Mouse (Mus musculus): ENCODE measurements around the gene Mrpl4.
"Not testable (repeated sequence)": the region's sequence is repeated elsewhere in the genome, so short reads cannot be mapped to it uniquely, and the experiment has no call there.

Mrpl4 gene

DNA sequence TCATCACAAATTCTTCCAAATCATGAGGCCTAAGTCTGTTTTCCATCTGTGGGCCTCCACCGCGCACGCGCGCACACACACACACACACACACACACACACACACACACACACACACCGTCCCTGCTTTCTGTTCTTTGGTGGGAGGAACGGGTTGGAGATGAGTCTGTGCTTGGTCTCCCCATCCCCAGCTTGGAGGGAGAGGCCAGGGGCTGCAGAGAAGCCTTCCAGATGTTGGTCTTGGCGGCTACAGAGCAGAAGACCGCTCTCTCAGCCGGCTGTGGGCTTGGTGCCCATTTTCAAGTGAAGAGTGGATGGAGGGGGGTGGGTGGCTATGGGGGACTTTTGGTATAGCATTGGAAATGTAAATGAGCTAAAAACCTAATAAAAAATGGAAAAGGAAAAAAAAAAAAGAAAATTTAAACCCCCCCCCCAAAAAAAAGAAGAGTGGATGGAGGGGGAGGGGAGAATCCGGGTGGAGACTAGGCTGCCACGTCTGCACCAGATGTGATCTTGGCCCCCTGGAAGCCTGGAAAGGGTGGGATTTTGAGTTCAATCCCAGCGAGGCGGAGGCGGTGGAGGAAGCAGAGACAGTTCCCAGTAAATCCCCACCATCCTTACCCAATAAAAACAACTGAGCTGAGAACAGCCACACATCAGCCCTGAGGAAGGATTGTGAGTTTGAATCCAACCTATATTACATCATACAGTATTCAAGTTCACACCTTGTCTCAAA, 15.4 kb upstream of the Mrpl4 start:
- DNase-seq (ENCODE audit: low read depth, low spot score), result no peak

- no peak for DNase-seq (ENCODE audit: low read depth, low spot score)
These were observed 14.6 kb upstream of the Mrpl4 start for GRCm38 (mm10) chr9:20987953-20988352.

DNA sequence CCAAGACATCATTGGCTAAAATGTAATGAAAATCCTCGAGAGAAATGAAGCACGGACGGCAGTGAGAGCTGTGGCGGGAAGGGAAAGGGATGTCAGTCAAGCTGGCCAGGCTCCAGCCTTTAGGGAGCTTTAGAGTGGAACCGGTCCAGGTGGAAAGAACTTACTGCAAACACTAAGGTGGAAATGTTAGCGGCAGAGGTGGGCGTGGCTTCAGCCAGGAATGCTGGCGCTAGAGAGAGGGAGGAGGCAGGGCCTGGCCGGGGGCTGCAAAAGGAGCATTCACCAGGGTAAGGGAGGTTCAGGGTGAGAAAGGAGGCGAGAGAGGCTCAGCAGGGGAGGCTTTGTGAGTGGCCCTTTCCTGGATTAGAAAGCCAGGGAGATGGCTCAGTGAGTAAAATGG, 11.7 kb upstream of the Mrpl4 start:
- no peak for DNase-seq (ENCODE audit: low read depth, low spot score)

DNA sequence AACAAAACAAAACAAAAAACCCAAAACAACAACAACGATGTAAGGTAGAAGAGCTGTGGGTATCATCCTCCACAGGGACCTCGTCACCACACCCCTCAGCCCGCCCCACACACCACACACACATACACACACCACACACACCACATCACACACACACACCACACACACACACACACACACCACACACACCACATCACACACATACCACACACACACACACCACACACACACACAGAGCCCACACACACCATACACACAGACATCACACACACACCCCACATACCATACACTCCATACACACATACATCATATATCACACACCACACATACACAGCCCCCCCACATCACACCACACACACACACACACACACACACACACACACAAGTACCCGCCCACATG, 11.0 kb upstream of the Mrpl4 start:
- DNase-seq (ENCODE audit: low read depth, low spot score), result no peak

GRCm38 (mm10) chr9:20993165-20993898, 9.2 kb upstream of the Mrpl4 start:
- DNase-seq (ENCODE audit: low read depth, low spot score), result no peak

GRCm38 (mm10) chr9:20995069-20995468, 7.5 kb upstream of the Mrpl4 start:
- no peak for DNase-seq (ENCODE audit: low read depth, low spot score)

GRCm38 (mm10) chr9:20997065-20997464, 5.5 kb upstream of the Mrpl4 start:
- no peak for DNase-seq (ENCODE audit: low read depth, low spot score)

DNA sequence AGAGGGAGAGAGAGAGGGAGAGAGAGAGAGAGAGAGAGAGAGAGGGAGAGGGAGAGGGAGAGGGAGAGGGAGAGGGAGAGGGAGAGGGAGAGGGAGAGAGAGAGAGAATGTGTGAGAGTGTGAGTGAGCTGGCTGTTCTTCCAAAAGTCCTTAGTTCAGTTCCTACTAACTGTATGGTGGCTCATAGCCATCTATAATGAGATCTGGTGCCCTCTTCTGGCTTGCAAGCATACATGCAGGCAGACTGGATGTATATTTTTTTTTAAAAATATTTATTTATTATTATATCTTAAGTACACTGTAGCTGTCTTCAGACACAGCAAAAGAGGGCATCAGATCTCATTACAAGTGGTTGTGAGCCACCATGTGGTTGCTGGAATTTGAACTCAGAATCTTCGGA, 4.2 kb upstream of the Mrpl4 start:
- DNase-seq (ENCODE audit: low read depth, low spot score), result not testable (repeated sequence)

GRCm38 (mm10) chr9:21000811-21001210, 1.7 kb upstream of the Mrpl4 start:
- DNase-seq (ENCODE audit: low read depth, low spot score), result no peak

DNA sequence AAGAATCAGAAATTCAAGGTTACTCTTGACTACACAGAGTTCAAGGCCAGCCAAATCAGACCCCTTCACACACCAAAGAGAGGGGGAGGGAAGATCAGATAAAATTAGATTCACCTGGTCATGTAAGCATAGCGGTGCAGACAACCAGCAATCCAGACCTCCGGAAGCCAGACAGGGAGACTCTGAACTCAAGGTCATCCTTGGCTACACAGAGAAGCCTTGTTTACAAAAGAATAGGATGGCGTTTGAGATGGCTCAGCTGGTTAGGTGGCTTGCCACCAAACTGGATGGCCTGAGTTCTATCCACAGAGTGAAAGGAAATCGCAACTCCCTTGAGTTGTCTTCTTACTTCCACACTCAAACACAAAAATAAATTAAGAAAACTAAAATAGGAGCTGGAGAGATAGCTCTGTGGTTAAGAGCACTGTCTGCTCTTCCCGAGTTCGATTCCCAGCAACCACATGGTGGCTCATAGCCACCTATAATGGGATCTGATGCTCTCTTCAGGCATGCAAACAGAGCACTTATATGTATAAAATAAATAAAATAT, 812 bp upstream of the Mrpl4 start:
- no peak for DNase-seq (ENCODE audit: low read depth, low spot score)

GRCm38 (mm10) chr9:21002270-21002626, 290 bp upstream of the Mrpl4 start:
- no peak for DNase-seq (ENCODE audit: low read depth, low spot score)

DNA sequence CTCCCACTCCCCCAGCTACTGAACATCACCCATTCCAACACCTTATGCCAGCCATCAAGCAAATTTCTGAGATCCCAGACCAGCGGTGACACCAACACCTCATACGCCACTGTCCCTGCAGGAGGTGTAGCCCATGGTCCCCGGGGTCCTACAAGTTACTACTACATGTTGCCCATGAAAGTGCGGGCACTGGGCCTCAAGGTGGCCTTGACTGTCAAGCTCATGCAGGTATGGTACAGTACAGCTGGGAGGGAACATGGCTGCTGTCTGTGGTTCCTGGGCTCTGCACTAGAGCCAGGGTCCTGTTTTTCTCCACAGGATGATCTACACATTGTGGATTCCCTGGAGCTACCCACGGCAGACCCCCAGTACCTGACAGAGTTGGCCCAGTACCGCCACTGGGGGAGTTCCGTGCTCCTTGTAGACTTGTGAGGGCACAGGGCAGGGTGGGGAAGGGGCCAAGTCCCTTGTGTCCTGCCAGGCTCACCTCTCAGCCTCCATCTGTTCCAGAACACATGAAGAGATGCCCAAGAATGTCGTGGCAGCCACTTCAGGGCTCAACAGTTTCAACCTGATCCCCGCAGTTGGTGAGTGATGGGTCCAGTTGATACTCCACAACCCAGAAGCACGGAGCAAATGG, 4.9 kb downstream of the Mrpl4 start:
- DNase-seq (ENCODE audit: low read depth, low spot score), result no peak

DNA sequence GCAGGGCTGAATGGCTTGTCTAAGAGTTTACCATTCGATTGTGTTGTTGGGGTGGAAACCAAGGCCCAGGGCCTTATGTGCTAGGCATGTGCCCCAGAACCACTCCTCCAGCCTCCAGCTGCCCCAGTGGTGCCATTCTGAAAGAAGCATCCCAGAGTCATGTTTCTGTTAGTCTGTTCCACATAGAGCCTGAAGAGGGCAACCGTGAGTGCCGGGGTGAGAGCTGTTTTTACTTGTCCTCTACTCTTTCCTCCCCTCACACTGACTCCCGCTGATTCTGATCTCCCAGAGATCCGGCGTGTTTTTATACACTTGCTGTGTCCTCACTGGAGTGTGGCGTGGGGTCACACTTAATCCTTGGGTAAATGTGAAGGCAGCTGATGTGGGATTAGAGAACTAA, 5.5 kb downstream of the Mrpl4 start:
- DNase-seq (ENCODE audit: low read depth, low spot score), result no peak

DNA sequence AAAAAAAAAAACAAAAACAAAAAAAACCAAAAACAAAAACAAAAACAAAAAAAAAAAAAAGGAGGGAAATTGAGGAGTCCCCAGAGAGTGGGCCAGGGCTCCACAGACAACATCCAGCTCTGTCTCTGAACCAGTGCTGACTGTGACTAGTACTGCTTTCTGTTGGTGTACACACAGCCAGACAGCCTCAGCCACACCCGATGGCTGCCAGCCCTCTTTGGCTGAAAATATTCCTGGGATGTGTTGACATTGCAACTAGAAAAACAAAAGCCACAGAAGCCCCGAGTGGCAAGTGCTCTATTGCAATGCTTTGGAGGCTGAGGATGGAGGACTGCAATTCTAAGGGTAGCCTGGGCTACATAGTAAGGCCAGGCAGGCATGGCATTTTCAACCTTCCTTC, 7.8 kb downstream of the Mrpl4 start:
- DNase-seq (ENCODE audit: low read depth, low spot score), result no peak

DNA sequence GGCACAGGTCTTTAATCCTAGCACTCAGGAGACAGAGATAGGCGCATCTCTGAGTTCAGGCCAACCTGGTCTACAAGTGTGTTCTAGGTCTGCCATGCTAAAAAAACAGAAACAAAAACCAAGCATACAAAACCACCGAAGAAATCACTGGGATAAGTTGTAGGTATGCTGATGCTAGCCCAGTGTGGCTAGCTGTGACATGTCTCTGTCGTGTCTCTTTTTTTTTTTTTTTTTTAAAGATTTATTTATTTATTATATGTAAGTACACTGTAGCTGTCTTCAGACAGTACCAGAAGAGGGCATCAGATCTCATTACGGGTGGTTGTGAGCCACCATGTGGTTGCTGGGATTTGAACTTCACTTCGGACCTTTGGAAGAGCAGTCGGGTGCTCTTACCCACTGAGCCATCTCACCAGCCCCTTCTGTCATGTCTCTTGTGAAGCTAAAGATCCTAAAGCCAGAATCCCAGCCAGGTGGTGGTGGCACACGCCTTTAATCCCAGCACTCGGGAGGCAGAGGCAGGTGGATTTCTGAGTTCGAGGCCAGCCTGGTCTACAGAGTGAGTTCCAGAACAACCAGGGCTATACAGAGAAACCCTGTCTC, 8.5 kb downstream of the Mrpl4 start:
- DNase-seq (ENCODE audit: low read depth, low spot score), result not testable (repeated sequence)

GRCm38 (mm10) chr9:21011846-21012312, 9.3 kb downstream of the Mrpl4 start:
- DNase-seq (ENCODE audit: low read depth, low spot score), result no peak

- no peak for DNase-seq (ENCODE audit: low read depth, low spot score)
These were observed 9.8 kb downstream of the Mrpl4 start for GRCm38 (mm10) chr9:21012368-21012767.

DNA sequence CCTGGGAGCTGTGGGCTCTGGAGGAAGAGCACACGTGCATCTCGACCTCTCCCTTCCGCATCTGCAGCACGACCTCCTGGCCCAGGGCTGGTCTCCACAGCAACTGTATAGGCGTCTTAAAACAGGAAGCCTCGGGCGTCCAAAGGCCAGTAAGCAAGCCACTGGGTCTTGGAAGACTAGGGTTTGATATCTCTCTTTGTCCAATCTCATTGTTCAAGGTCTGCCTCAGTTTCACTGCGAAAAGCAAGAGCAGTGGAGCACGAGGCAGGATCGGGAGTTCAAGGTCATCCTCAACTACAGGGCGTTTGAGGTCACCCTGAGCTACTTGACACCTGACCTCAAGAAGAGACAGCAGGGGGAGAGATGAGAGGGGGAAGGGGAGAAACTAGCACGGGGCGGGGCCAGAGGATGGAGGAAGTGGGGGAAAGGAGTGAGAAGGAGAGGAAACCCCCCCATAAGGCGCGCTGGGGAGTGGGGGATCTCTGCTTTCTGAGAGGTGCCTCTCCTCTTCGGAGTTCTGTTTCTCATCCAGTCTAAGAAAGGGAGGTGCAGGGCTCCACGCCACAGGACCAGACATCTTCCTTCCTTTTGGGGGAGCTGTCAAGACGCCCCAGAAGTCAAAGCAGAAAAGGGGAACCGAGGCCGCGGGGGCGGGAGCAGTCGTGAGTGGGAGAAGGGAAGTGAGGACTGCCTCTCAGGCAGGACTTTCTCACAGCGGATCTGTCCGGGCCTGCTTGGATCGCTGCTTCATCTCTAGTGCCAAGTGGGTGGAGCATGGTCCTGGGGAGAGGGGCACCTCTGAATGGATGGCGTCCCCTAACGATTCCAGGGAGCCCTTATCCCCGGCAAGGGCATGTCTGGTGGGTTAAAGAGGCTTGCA, 12.4 kb downstream of the Mrpl4 start:
- DNase-seq (ENCODE audit: low read depth, low spot score), result no peak

GRCm38 (mm10) chr9:21015571-21016130, 13.1 kb downstream of the Mrpl4 start, which contains the start of gene Icam1:
Gene Icam1, plus strand, starts transcription at chr9:21015985.
- no peak for DNase-seq (ENCODE audit: low read depth, low spot score)

GRCm38 (mm10) chr9:21016331-21017176, 14.0 kb downstream of the Mrpl4 start:
- no peak for DNase-seq (ENCODE audit: low read depth, low spot score)
